Mouse (Mus musculus): Measurements from ENCODE around the gene Apc2.

DNA sequence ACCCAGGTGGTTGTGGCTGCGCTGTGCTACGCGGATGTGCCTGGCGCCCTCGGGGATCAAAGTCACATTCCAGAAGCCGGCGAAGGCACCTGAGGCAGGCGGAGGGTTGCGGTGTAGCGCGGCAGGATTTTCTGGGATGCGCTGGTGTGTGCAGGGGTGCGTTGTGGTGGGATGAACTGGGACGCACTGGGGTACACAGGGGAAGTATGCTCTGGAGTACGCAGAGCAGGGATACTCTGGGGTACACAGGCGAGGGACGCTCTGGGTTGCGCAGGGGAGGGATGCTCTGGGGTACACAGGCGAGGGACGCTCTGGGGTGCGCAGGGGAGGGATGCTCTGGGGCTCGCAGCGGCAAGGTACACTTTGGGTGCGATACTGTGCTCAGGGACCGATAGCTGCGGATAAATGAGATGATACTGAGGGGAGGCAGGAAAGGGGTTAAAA, 46.5 kb downstream of the Apc2 start:
- no peak for TF ChIP-seq CTCF (IDR thresholded peaks at IDR 0.05; ENCODE audit: insufficient read depth, low read length)
- no peak for TF ChIP-seq POLR2A (IDR thresholded peaks at IDR 0.05; ENCODE audit: borderline replicate concordance, extremely low read depth, low read depth, low read length)
